Mouse (Mus musculus) 3134 (cell line): ENCODE measurements around the gene Homer2.

Experiments used
- DNase-seq: peaks from one replicate; pipeline ENCODE4 v3.0.0-alpha.2; 2011; ENCODE audit warnings: low spot score; ENCODE audit not compliant: insufficient read length; ENCODE audit errors: extremely low read depth

The Homer2 gene

DNA sequence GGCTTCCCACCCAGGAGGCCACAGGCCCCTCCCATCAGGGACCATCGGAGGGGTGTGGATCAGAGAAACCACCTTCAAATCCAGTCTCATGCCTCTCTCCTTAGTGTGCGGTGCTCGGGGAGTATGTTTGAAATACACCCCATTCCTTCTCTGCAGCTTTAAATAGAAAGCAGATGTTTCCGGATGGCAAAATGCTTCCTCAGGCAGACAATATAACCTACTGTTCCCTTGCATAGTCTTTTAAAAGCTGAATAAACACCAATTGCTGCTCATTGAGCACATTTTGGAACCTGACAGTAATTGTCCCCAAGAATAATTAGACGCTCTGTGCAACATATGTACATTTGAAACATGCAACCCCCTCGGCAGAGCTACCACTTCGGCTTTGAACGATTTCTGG lies 53.3 kb downstream of the Homer2 start:
- DNase-seq, result no peak

DNA sequence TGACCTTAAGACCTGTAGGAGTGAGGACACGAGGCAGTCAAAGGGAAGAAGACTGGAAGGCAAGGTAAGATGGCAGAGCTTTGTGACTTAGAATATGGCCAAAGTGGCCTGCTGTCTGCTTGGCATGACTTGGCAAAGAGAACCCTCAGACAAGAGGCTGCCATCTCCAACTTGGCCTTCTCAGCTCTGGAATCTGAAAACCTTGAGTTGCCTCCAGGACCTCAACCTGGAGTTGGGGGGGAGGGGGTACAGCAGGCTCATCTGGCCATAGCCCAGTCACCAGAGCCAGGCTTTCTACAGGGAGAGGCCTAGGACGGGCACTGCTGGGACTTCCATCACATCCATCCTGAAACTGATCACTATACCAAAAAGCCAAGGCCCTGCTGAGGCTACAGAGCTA lies 55.0 kb downstream of the Homer2 start:
- no peak for DNase-seq

DNA sequence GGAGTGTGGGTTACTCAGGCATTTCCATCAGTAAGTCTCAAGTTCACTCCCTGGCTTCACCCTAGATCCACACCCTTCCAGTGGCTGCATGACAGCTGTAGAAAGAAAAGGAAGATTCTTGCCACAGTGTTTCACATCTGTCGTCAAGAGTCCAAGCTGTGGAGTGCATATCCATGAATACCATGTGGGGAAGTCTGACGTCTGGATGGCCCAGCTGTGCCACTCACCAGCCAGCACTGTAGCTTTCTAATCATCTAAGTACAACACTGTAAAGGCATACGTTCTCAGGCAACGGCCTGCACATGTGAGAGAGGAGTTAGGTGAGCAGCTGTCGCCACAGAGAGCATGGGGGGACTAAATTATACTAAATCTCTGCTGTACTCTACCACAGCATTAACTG lies 56.0 kb downstream of the Homer2 start:
- DNase-seq, result no peak

DNA sequence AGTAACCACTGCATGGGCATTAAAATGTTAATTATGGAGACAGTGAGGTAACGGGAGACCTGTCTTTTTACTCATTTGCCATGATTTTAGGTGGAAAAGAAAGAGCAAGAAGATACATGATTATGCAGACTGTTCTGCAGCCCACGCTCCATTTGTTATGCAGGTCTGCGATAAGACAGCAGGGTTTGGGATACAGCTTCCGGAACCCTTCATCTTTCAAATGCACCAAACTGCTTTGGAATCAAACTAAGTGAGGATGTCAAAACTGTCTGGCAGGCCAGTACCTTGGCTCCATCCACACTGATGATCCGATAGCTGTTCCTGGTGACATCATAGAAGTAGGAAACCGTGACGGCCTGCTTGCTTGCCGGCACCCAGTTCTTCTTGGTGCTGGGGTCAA lies 58.1 kb downstream of the Homer2 start:
- no peak for DNase-seq

DNA sequence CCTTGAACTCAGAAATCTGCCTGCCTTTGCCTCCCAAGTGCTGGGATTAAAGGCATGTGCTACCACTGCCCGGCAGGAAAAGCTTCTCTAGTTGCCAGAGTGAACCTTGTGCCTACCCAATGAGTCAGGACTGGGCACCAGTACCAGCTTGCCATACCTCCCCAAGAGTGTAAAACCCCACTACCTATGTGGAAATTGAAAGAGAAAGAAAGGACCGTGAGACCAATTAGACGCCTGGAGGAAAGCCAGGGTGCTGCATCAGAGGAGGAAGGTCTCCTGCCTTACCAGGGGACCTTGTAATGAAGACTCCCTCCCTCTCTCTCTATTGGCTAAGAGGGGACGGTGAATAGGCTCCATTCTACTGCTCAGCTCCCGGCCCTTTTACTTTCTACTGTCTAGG lies 59.4 kb downstream of the Homer2 start:
- peak; percentile 14 for DNase-seq

DNA sequence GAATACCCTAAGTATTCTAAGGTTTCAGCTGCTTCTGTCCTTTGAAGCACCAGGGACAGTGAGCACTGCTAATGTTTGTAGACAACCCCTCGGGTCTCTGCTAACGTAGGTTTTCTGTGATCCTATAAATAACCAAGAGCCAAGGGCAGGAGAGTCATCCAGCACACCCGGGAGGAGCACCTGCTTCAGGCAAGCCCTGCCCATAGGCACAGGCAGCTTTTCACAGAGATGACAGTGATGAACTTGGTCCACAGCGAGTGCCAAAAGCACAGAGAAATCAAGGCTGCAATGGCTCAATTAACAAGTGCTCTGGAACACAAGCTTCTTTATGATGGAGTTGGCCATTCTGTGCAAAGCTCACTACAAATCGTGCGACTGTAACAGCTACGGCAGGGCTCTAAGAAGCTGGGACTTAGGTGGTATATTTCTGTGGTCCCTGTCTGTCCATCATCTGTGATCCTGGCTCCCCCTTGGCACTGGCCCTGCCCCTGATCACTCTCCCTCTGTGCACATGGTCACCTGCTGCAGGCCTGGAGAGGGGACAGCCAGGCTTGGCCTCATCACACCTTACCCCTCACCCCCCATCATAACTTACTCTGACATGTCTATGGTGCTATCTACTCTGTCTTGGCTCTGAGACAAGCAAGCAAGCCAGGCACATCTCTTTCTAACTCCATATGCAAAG lies 62.6 kb downstream of the Homer2 start:
- no peak for DNase-seq

DNA sequence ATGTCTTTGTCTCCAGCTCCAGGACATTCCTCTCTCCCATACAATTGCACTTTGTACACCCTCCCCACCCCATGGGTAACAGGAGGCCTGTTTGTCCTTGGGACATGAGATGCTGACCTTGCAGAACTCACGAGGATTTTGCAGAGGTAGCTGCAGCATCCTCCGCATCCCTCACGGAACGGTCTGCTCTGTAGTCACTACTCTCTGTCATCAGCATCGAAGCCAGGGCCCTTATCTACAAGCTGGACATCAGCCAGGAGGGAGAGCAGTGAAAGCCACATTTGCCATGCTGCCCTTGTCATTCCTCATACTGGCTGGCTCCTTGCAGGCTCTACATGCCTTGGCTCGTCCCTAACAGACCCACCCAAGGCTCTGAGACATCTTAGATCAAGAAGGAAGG lies 66.2 kb downstream of the Homer2 start:
- DNase-seq, result no peak

DNA sequence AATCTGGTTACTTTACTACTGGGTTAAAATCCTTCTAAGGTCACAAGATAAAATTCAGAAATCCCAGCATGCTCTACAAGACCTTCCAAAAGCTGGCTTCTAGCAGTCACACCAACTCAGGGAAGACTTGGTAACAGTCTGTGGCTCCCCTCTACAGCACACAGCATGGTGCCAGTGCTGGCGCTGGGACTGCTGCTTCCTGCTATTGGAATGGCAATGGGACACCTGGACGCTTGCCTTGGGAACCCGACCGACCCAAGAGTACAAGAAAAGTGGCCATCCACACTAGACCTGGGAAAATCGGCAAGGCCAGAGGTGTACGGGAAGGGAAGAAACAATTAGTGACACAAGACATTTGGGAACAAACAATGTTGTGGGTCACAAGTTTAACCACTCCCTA lies 74.7 kb downstream of the Homer2 start:
- DNase-seq, result no peak

DNA sequence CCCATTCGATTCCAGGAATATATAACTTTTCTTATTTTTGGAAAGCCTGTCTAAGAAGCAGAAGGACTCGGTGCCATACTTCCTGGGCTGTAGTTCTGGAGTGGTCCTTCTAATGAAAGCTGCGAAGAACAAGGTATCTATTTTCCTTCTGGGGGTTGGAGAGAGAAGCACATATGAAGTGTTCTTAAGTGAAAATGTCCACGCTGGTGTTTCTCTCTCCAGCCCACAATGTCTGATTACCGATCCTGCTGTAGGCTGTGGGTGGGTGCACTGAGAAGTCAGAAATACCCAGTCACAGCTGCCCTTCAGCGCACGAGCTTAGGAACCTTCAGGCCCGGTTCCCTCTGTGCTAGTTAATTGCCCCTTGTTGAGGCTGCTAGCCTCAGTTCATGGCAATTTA lies 76.1 kb downstream of the Homer2 start:
- no peak for DNase-seq

DNA sequence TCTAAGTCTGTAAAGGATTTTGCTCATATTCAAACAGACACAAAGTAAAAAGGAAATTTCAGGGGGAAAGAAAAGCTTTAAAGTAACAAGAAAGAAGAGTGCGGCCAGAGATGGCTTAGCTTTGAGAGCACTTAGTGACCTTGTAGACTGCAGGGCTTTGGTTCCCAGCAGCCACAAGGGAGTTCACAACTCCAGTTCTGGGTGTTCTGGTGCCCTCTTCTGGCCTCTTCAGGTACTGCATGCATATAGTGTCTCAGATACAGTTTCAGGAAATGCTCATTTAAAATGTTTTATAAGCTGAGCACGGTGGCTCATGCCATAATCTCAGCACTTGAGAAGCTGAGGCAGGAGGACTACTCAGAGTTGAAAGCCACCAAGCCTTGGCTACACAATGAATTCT lies 80.9 kb downstream of the Homer2 start:
- no peak for DNase-seq

DNA sequence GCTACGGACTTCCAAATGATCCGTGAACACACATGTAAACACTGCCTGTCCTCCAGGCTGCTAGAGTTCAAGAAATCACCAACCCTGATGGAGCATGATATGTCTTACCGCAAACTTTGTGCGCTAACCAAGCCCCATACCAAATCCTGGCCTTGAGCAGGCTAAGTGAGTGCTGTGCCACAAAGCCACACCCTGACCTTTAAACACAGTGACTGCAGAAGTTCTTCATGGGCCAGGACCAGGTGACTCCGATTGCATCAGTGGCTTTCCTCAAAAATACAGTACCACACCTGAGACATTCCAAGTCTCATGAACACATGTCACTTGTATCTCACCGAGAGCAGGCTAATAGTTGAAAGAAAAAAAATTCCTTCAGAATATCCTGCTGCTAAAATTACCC lies 83.6 kb downstream of the Homer2 start:
- no peak for DNase-seq

DNA sequence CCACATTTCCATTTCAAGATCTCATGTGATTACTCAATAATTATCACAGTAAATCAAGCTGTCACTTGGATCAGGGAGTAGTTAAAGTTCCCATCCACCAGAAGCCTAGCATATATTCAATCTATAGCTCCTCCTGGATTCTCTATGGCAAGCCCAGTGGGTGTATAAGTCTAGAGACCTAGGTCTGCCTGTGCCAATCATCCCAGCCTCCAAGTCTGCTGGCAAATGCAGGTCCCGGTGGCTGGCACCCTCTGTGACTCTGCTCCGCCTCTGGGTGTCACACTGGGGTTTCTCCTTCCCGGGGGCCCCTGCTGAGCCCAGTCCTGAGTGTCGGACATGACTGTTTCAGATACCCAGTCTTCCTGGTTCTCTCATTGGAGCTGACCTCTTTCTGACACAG lies 84.5 kb downstream of the Homer2 start:
- no peak for DNase-seq

DNA sequence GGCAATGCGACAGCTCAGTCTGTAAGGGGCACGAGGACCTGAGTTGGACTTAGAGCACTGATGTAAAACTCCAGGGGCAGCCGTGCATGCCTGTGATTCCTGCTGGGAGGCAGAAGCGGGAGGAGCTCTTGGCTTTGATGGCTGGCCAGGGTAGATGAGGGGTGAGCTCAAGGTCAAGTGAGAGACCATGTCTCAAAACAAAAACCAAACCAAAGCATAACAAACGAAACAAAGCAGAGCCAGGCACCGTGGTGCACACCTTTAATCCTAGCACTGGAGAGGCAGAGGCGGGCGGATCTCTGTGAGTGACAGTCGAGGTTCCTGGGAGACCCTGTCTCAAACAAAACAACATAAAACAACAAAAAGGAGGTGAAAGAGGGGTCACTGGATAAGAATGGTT lies 92.3 kb downstream of the Homer2 start:
- no peak for DNase-seq

DNA sequence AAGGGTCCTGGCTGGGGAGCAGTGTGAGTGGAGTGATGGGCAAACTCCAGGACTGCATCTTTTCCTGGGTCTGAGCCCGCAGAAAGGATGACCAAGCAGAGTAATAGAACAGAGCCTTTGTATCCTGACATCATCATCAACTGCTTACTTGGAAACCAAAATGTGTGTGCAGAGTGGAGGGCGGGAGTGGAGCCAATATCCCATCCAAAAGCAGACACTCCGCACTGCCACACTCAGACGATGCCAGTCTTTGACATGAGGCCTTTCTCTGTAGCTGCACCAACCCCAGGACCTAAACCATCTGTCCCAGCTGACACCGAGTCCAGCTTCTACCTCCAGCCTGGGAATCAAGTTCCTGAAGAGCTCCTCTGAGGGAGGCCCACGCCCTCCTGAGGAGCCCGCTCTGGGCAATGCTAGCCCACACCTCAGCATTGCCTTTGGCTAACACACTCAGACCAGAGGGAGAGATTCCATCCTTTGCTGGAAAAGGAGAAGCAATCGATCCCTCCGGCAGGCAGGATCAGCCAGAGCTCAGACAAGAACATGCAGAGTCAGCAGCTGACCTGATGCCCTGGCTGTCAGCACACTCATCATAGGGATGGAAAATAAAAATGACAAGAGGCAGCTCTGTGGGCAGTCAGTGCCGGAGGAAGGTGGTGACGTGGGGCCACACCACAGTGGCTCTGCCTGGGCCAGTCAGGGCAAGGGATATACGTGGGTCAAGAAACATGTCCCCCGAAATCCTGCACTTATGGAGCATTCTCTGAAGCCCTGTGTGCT lies 94.3 kb downstream of the Homer2 start:
- no peak for DNase-seq

DNA sequence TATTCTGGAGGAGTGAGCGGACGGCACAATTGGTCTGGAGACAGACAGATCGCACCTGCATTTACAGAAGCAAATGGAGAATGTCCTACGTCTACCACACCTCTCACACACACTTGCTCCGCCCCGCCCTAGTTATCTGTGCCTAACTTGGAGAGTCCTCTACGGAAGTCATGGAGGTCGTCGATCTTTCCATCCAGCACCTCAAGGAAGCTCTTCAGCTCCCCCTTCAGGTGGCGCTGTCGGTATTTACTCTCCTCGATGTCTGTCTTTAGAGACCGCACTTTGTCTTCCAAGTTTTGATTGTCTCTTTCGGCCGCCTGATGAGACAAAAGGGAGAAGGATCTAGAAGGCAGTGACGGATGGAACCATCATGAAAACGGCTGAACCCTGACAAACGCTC lies 97.2 kb downstream of the Homer2 start:
- no peak for DNase-seq

DNA sequence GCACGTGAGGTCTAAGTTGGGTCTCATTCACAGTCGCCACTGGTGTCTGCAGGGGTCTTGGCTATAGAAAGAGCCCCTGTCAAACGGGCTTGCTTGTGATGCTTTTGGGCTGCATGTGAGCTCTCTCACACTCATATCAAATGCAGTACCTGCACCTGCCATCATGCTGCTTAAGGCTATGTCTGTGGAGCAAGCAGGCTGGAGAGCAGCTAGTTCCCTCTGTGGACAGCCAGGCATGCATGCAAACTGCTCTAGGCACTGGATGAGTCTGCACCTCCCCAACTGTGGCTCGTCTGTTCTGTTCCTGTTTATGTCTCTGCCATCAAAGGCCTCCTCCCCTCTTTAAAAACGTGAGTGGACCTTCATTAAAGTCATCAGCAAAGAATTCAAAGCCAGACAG lies 100.9 kb downstream of the Homer2 start:
- DNase-seq, result no peak

DNA sequence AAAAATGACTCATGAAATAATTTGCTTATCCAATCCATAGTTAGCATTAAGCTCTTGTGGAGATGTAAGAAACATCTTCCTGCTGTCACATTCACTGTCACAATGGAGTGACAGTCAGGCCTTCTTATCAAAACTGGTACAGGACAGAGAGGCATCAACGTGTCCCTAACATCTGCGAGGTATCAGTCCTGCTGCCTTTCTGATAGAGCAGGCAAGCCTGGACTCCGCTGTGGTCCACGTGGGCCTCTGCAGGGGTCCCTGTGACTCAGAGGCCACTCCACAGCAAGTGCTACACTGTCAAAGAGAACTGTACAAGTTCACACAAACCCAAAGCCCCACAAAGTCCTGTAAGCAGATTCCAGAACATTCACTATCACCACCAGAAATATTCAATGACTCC lies 101.8 kb downstream of the Homer2 start:
- no peak for DNase-seq

DNA sequence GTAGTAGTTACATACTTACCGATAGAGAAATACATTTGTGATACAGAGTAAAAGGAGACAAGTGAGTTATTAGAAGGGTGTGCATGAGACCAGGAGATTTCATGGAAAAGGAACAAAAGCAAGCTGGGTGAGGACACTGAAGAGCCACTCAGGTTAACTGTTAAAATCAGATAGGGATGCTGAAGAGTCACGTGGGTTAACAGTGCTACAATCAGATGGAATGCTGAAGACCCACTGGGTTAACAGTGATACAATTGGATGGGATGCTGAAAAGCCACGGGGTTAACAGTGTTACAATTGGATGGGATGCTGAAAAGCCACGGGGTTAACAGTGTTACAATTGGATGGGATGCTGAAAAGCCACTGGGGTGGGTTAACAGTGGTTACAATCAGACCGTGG lies 102.3 kb downstream of the Homer2 start:
- DNase-seq, result no peak

DNA sequence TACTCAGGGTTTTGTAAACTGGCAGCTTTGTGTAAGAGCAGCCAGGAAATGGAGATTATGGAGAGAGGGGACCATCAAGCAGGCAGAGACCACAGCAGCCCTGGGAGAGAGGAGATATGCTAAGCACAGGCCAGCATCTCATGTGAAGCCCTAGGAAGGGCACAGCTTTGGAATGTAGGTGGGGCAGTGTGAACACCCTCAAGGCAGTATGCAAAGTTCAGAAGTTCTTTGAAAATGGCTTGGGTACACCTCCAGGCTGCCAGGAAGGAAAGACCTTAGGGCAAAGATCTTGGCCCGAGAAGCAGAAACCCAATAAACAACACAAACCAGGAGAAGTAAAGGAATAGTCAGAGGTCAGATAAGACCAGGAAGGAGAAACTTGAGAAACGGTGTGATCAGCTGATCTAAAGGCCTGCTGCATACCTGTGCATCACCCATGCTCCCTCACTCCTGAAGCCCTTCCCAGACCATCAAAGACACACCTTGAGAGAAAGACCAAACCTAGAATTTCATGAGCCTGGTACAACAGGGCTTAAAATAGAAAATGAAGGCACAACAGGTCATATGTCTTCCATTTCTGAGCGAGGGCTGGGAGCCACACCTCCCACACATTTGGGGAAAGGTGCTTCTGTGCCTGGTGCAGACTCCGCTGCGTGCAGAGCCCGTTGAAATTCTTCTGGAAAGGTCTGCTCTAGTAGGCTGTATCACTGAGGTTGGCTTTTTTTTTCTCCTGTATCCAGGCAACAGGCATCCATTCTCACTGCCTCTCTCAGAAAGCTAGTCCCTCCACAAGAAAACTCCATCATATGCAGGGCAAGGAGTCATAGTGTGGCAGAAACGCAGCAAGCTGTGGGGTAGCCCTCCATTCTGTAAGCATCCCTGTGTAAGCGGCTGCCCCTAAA lies 107.7 kb downstream of the Homer2 start:
- DNase-seq, result no peak

DNA sequence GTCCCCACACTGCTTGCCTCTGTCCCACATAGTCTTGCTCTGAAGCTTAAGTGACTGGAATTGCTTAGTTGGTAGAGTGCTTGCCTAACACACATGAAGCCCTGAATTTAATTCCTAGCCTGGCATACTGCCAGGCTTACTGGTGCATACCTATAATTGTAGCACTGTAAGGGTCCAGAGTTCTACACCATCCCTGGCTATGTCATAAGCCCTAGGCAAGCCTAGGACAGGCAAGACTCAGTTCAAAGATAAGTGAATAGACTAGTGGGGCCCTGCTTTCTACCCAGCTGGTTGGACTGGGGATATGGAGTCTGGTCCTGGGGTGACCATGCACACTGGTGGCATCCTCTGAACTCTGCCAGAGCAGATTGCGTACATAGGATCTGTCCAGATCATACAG lies 109.7 kb downstream of the Homer2 start:
- DNase-seq, result no peak

DNA sequence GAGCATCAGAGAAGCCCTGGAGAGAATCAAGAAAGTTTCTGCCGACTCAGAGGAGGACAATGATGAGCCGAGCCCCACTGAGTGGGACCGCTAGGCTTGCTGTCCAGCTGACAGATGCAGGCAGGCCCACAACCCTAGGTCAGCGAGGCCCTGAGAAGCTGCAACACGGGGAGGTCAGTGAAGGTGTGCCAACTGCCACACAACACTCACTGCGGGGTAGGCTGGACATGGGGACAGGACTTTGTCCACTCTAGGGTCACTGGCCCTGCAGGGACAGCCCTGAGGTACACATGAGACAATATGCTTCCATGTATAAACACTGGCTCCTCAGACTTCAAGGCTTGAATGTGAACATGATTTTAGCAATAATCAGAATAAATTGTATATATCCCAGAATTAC lies 111.2 kb downstream of the Homer2 start:
- DNase-seq, result no peak

DNA sequence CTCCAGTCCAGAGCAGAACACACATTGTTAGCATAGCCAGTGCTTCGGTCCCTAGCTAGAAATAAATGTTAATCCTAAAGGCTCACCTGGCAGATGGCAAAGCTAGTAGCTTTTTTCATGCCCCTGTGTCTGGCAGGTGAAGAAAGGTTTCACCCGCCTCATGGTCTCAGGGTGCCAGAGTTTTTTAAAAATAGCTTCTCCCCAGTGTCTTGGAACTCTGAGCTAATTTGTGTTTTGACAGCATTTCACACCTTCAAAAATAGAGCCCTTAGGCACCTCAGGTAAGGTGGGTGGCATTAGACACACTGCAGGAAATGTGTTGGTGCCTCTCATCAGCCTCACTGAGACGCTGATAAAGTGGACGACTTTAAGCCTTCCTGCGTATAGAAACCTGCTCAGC lies 112.3 kb downstream of the Homer2 start:
- no peak for DNase-seq
